Mouse (Mus musculus) frontal cortex, postnatal 14 days (tissue): ENCODE data around the gene Crtac1.
A peak's percentile ranks its signal among the peaks of the same experiment; 100 is the strongest.

Experiments used
- DNase-seq, 2 experiments: peaks; one replicate each; pipeline ENCODE4 v3.0.0; 2022; ENCODE audit warnings: low spot score in 2 of 2

The Crtac1 gene

GRCm38 (mm10) chr19:42425208-42425607, 6.4 kb downstream of the Crtac1 start:
- DNase-seq, result no peak

DNA sequence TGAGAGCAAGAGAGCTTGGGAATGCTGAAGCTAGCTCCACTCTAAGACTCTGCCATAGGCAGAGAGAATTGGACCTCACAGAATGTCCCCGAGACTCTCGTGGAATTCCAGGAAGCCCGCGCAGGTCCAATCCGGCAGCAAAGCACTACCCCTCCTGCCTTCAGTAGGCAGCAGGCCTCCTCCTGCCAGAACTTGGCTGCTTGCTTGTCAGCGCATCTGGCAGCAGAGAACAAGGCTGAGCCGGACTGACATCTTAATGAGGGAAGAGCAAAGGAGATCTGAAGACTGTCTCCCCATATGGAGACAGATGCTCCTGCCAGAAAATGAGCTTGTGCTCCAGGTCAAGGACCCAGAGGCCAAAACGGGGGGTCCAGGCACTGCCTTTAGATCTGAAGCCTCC, 16.5 kb downstream of the Crtac1 start:
- no peak for DNase-seq

GRCm38 (mm10) chr19:42409856-42410255, 21.7 kb downstream of the Crtac1 start:
- no peak for DNase-seq

DNA sequence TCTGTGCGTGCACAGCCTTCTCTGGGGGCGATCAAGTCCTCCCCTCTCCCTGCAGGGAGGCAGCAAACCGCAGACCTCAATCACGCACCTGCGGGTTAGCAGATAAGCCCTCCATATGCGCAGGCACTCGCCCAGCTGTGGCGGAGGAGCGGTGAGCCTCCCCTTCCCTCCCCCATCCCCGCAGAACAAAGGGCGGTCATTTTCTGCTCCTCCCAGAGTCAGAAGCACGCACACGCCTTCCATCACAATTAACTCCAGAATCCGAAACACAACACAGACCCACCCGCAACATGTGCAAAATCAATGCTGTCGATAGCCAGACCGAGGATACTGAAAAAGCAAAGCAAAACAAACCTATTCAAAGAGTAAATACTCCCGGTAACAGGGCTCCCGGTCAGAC, 22.4 kb downstream of the Crtac1 start:
- no peak for DNase-seq

DNA sequence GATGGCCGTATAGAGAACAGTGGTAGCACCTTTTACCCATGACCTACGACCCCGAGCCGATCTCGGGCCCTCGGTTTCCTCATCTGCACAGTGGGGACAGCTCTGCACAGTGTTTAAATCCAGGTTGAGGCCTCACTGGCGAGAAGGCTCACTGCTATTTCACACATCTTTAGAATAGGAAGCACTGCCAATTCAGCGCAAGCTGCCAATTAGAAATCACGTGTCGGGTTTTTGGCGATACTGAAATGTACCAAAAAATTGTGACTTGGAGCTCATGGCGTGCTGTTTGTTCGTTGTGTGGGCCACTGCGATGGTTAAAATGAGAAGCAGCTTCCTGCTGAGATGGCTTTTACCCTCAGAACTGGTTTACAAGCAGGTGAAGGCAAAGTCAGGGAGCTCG, 27.2 kb downstream of the Crtac1 start:
- DNase-seq, result no peak

DNA sequence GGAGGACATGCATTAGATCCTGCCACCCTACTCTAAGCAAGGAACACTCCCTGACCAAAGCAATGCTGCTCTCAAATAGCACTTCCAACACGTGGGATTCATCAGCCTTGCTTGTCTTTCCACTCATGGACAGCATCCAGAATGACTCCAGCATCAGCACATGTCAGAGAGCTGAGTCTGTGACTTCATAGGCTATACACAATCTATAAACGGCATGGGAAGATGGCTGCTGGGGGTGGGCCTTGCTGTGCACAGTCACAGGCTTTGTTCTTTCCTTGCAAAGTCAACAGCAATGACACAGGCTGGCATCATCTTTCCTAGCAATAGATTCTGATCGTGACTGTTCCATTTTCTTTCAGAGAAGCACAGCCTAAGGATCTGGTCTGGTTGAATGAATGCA, 31.6 kb downstream of the Crtac1 start:
- DNase-seq, result no peak

DNA sequence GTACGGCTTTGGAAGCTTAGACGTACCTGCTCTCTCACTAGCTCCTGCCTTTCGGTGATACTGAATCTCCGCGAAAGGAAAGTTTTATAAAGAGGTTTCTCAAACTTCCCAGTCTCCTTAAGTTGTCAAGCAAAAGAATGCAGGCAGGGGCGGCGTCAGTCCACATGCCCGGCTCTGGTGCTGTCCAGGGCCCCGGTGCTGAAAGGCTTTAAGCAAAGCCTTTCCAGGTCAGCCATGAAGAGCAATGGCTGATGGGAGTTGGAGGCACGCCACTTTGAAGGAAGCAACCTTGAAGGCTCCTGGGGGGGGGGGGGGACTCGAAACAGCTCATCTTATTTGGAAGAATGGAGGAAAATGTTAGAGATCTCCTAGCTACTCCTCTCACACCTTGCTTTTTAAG, 34.3 kb downstream of the Crtac1 start:
- DNase-seq, result no peak

DNA sequence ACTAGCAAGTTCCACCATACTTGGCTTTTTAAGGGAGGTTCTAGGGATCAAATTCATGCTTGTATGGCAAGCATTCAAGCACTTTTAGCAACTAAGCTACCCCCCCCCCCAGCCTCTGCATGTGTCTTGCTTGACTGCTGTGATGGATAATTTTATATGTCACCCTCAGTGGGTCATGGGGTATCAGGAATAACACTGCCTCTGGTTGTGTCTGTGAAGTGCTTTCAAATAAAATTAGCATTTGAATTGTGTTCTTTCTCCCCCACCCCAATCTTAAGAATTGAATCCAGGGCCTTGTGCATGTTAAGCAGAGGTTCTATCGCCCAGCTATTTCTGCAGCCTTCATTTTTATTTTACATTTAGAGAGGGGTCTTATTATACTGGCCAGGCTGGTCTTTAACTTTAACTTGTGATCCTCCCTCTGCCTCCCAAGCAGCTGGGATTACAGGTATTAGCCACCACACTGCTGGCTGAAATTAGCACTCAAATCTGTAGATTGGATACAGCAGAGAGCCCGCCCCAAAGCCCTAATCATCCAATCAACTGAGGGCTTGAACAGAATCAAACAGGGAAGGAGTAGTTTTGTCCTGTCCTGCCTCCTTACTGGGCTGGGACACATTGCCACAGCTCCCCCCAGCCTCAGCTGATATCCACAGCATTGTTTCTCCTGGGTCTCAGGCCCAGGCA, 36.6 kb downstream of the Crtac1 start:
- no peak for DNase-seq

DNA sequence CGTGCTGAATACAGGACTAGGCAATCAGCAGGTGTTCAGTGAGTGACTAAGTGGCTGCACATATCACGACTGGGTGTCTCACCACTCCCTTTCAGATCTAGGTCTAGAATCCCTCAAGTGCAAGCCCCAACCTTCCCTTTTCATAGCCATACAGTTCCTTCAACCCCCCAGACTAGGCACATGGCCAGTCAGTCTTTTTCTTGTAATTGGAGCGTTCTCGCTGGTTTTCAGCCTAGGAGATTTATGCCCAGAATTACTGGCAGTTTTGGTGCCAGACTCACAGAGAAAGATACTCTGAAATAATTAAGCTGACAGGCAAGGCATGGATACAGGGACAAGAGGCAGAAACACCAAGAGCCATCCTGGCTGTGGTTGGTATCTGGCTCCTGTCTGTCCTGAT, 37.7 kb downstream of the Crtac1 start:
- no peak for DNase-seq

- DNase-seq, result no peak
Observed at GRCm38 (mm10) chr19:42392094-42392493, 39.5 kb downstream of the Crtac1 start.

DNA sequence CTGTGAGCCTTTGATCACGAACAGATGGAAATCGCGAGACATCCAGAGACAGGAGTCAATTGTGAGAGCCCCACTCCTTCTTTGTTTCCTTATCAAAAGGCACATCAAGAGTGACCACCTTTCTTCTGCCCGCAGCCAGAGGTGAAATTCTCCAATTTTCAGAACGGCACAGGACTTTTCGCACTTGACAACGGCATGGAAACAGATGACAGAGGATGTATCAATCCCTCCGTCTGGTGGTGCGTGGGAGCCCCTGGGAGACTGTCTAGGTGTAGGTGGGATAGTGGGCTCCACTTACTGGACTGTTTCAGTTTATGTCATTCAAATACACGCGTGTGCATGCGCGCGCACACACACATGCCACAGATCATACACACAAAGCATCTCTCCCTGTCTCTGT, 42.0 kb downstream of the Crtac1 start:
- no peak for DNase-seq

- DNase-seq, result no peak
Observed at GRCm38 (mm10) chr19:42384981-42385598, 46.5 kb downstream of the Crtac1 start.

GRCm38 (mm10) chr19:42380981-42381373, 50.6 kb downstream of the Crtac1 start:
- no peak for DNase-seq

- DNase-seq, result peak; percentile 36 to 37
Observed at GRCm38 (mm10) chr19:42380321-42380980, 51.1 kb downstream of the Crtac1 start.

DNA sequence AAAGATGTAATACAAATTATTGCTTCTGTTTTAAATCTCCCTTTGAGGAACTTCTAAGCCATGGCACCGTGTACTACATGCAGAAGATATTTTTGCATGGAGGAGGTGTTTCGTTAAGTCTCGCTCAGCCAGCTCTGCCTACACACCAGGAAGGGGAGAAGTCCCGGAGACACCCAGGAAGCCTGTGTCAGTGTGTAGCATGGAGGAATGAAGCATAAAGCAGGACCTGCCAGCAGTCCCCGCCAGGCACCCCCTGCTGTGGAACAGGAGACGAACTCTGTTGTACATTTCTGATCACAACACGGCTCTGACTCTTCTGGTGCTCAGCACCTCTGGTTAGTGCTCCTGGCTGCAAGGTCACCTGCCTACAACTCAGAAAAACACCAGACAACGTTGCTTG, 51.8 kb downstream of the Crtac1 start:
- DNase-seq, result peak; percentile 58 to 64

- DNase-seq, result no peak
Observed at GRCm38 (mm10) chr19:42377206-42377605, 54.4 kb downstream of the Crtac1 start.

DNA sequence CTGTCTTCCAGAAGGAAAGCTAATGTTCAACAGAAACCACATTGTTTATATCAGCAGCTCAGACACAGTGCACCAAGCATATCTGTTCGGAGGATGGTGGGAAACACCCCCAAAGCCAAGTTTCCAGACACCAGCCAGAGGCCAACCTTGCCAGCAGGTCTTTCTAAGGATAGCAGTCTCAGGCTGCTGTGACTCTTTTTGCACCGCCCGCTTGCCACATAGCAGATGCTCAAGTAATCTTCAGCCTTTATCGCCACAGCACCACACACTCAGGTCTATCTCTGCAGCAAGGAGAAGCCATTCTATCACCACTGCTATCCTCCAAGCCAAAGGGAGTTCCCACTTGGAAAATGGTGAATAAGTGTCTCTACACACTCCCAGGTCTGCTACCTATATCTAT, 68.0 kb downstream of the Crtac1 start:
- no peak for DNase-seq

GRCm38 (mm10) chr19:42358406-42358805, 73.2 kb downstream of the Crtac1 start:
- no peak for DNase-seq

- DNase-seq, result no peak
Observed at GRCm38 (mm10) chr19:42356854-42357253, 74.7 kb downstream of the Crtac1 start.

- DNase-seq, result no peak
Observed at GRCm38 (mm10) chr19:42355476-42355875, 76.1 kb downstream of the Crtac1 start.

- DNase-seq, result peak in 1 of 2 experiments; percentile 42
Observed at GRCm38 (mm10) chr19:42341183-42341582, 90.4 kb downstream of the Crtac1 start.

- no peak for DNase-seq
Observed at GRCm38 (mm10) chr19:42332081-42332736, 99.4 kb downstream of the Crtac1 start.

- no peak for DNase-seq
Observed at GRCm38 (mm10) chr19:42331446-42331845, 100.1 kb downstream of the Crtac1 start.
